Mouse (Mus musculus) MEL (cell line): ENCODE measurements around the gene Rab8a. TPM values are rescaled to one million over a fixed set of nuclear protein-coding genes. Genes with fewer than 3 reads are reported as not detected.

Experiments used
- DNase-seq: peaks from one replicate; pipeline ENCODE4 v3.0.0; 2011; ENCODE audit warnings: low read depth, low spot score
- H3K27ac ChIP-seq: 2 replicates; pipeline ENCODE4 v1.5.1; 2012; ENCODE audit warnings: low read depth, mild to moderate bottlenecking, control low read depth, low read length, moderate library complexity; ENCODE audit not compliant: control insufficient read depth
- H3K27me3 ChIP-seq, 2 experiments: fragments of 150-350 bp in 1 of 2; sonication (generic) in 1 of 2; 2 replicates each; pipeline ENCODE4 v1.6.1; 2012; ENCODE audit warnings: low read length in 2 of 2, mild to moderate bottlenecking in 2 of 2, improper control_type of control experiment in 1 of 2, moderate library complexity in 1 of 2; ENCODE audit not compliant: insufficient read depth in 2 of 2, control insufficient read depth in 1 of 2
- H3K36me3 ChIP-seq, 2 experiments: 2 replicates each; pipeline ENCODE4 v1.6.1; 2012 to 2014; ENCODE audit warnings: low read length in 2 of 2, improper control_type of control experiment in 1 of 2, inconsistent platforms in 1 of 2, mild to moderate bottlenecking in 1 of 2; ENCODE audit not compliant: insufficient read depth in 2 of 2, control insufficient read depth in 1 of 2
- H3K4me1 ChIP-seq, 2 experiments: fragments of 150-350 bp in 1 of 2; sonication (generic) in 1 of 2; 2 replicates each; pipeline ENCODE4 v1.6.1; 2012; ENCODE audit warnings: low read length in 2 of 2, improper control_type of control experiment in 1 of 2, mild to moderate bottlenecking in 1 of 2; ENCODE audit not compliant: insufficient read depth in 2 of 2, control insufficient read depth in 1 of 2
- H3K4me3 ChIP-seq, 2 experiments: fragments of 150-350 bp in 1 of 2; sonication (generic) in 1 of 2; 2 replicates each; pipeline ENCODE4 v1.5.1; 2012; ENCODE audit warnings: low read depth in 2 of 2, low read length in 2 of 2, mild to moderate bottlenecking in 2 of 2, moderate library complexity in 2 of 2, control low read depth in 1 of 2, improper control_type of control experiment in 1 of 2; ENCODE audit not compliant: control insufficient read depth in 1 of 2, insufficient read depth in 1 of 2
- H3K79me2 ChIP-seq: 2 replicates; pipeline ENCODE4 v1.6.1; 2012; ENCODE audit warnings: mild to moderate bottlenecking, low read length, moderate library complexity; ENCODE audit not compliant: control insufficient read depth, poor library complexity, insufficient read depth
- H3K9ac ChIP-seq: 2 replicates; pipeline ENCODE4 v1.6.1; 2012; ENCODE audit warnings: low read depth, mild to moderate bottlenecking, control low read depth, low read length, moderate library complexity; ENCODE audit not compliant: control insufficient read depth, poor library complexity, severe bottlenecking
- H3K9me3 ChIP-seq: fragments of 150-350 bp; sonication (generic); replicated peaks from 2 replicates; pipeline ENCODE4 v1.6.1; 2012; ENCODE audit warnings: mild to moderate bottlenecking, low read length, improper control_type of control experiment, moderate library complexity; ENCODE audit not compliant: insufficient read depth
- BHLHE40 ChIP-seq: IDR thresholded peaks from 2 replicates; pipeline ENCODE4 v1.6.1; 2012; ENCODE audit warnings: low read depth, mild to moderate bottlenecking, inconsistent platforms, low read length, improper control_type of control experiment, borderline replicate concordance
- CHD1 ChIP-seq: IDR thresholded peaks from 2 replicates; pipeline ENCODE4 v1.6.1; 2012; ENCODE audit warnings: low read depth, mild to moderate bottlenecking, inconsistent platforms, low read length, improper control_type of control experiment
- CHD2 ChIP-seq: IDR thresholded peaks from 2 replicates; pipeline ENCODE4 v1.6.1; 2011; ENCODE audit warnings: low read length, improper control_type of control experiment
- CTCF ChIP-seq, 3 experiments: IDR thresholded peaks in 2 of 3; conservative IDR thresholded peaks in 1 of 3; 2 replicates each; pipeline ENCODE4 v1.5.1; 2011 to 2012; ENCODE audit warnings: low read length in 3 of 3, low read depth in 2 of 3, mild to moderate bottlenecking in 2 of 3, improper control_type of control experiment in 1 of 3, inconsistent platforms in 1 of 3, mixed read lengths in 1 of 3, moderate library complexity in 1 of 3; ENCODE audit not compliant: control insufficient read depth in 1 of 3, insufficient read depth in 1 of 3, poor library complexity in 1 of 3, severe bottlenecking in 1 of 3
- E2F4 ChIP-seq: IDR thresholded peaks from 2 replicates; pipeline ENCODE4 v1.6.1; 2011; ENCODE audit warnings: low read depth, low read length, improper control_type of control experiment, borderline replicate concordance
- ELF1 ChIP-seq: IDR thresholded peaks from 2 replicates; pipeline ENCODE4 v1.6.1; 2014; ENCODE audit warnings: low read depth, mild to moderate bottlenecking, inconsistent platforms, low read length, improper control_type of control experiment, moderate library complexity
- ETS1 ChIP-seq: IDR thresholded peaks from 2 replicates; pipeline ENCODE4 v1.6.1; 2012; ENCODE audit warnings: low read depth, mild to moderate bottlenecking, inconsistent platforms, low read length, improper control_type of control experiment, moderate library complexity
- GABPA ChIP-seq: IDR thresholded peaks from 2 replicates; pipeline ENCODE4 v1.6.1; 2012; ENCODE audit warnings: low read depth, mild to moderate bottlenecking, inconsistent platforms, low read length, improper control_type of control experiment, moderate library complexity
- JUND ChIP-seq: IDR thresholded peaks from 2 replicates; pipeline ENCODE4 v1.6.1; 2011; ENCODE audit warnings: low read depth, mild to moderate bottlenecking, improper control_type of control experiment, low read length
- MAFK ChIP-seq: IDR thresholded peaks from 2 replicates; pipeline ENCODE4 v1.6.1; 2011; ENCODE audit warnings: low read depth, mild to moderate bottlenecking, low read length, improper control_type of control experiment, borderline replicate concordance
- MEF2A ChIP-seq: IDR thresholded peaks from 2 replicates; pipeline ENCODE4 v1.6.1; 2014; ENCODE audit warnings: low read depth, mild to moderate bottlenecking, inconsistent platforms, low read length, improper control_type of control experiment; ENCODE audit not compliant: poor library complexity, insufficient replicate concordance, severe bottlenecking; ENCODE audit errors: extremely low read depth
- MXI1 ChIP-seq: IDR thresholded peaks from 2 replicates; pipeline ENCODE4 v1.6.1; 2011; ENCODE audit warnings: mild to moderate bottlenecking, low read depth, low read length, improper control_type of control experiment
- MYC ChIP-seq: IDR thresholded peaks from 2 replicates; pipeline ENCODE4 v1.6.1; 2011; ENCODE audit warnings: low read depth, mild to moderate bottlenecking, low read length, improper control_type of control experiment, moderate library complexity
- NELFE ChIP-seq: IDR thresholded peaks from 2 replicates; pipeline ENCODE4 v1.6.1; 2011; ENCODE audit warnings: low read depth, low read length, improper control_type of control experiment
- POLR2A ChIP-seq, 2 experiments: IDR thresholded peaks; 2 replicates each; pipeline ENCODE4 v1.6.1; 2011 to 2012; ENCODE audit warnings: low read length in 2 of 2, mild to moderate bottlenecking in 2 of 2, control low read depth in 1 of 2, improper control_type of control experiment in 1 of 2, low read depth in 1 of 2, moderate library complexity in 1 of 2; ENCODE audit not compliant: control insufficient read depth in 1 of 2, insufficient read depth in 1 of 2, poor library complexity in 1 of 2
- POLR2AphosphoS5 ChIP-seq: IDR thresholded peaks from 2 replicates; pipeline ENCODE4 v1.6.1; 2012; ENCODE audit warnings: low read depth, borderline replicate concordance, mild to moderate bottlenecking, inconsistent platforms, low read length, moderate library complexity, mixed read lengths
- RAD21 ChIP-seq: IDR thresholded peaks from 2 replicates; pipeline ENCODE4 v1.6.1; 2011; ENCODE audit warnings: mild to moderate bottlenecking, low read depth, low read length, improper control_type of control experiment
- RCOR1 ChIP-seq: IDR thresholded peaks from 2 replicates; pipeline ENCODE4 v1.6.1; 2012; ENCODE audit warnings: low read depth, mild to moderate bottlenecking, inconsistent platforms, low read length, improper control_type of control experiment
- SIN3A ChIP-seq: IDR thresholded peaks from 2 replicates; pipeline ENCODE4 v1.6.1; 2012; ENCODE audit warnings: low read length, improper control_type of control experiment, inconsistent platforms
- SMC3 ChIP-seq: IDR thresholded peaks from 2 replicates; pipeline ENCODE4 v1.6.1; 2011; ENCODE audit warnings: low read depth, low read length, improper control_type of control experiment
- TAL1 ChIP-seq: IDR thresholded peaks from 2 replicates; pipeline ENCODE4 v1.6.1; 2012; ENCODE audit warnings: mild to moderate bottlenecking, inconsistent platforms, low read length, moderate library complexity, mixed read lengths
- TBP ChIP-seq: IDR thresholded peaks from 2 replicates; pipeline ENCODE4 v1.8.0; 2011; ENCODE audit warnings: low read depth, low read length, improper control_type of control experiment
- TCF12 ChIP-seq: IDR thresholded peaks from 2 replicates; pipeline ENCODE4 v1.6.1; 2014; ENCODE audit warnings: low read depth, mild to moderate bottlenecking, inconsistent platforms, low read length, improper control_type of control experiment, moderate library complexity
- UBTF ChIP-seq: IDR thresholded peaks from 2 replicates; pipeline ENCODE4 v1.6.1; 2012; ENCODE audit warnings: low read depth, mild to moderate bottlenecking, inconsistent platforms, low read length, improper control_type of control experiment, moderate library complexity, borderline replicate concordance; ENCODE audit not compliant: insufficient read depth
- USF1 ChIP-seq: IDR thresholded peaks from 2 replicates; pipeline ENCODE4 v1.6.1; 2014; ENCODE audit warnings: low read depth, mild to moderate bottlenecking, inconsistent platforms, low read length, improper control_type of control experiment, moderate library complexity
- USF2 ChIP-seq, 2 experiments: IDR thresholded peaks; 2 replicates each; pipeline ENCODE4 v1.6.1; 2011 to 2012; ENCODE audit warnings: improper control_type of control experiment in 2 of 2, low read length in 2 of 2, borderline replicate concordance in 1 of 2, inconsistent platforms in 1 of 2, low read depth in 1 of 2, mild to moderate bottlenecking in 1 of 2; ENCODE audit not compliant: insufficient read depth in 1 of 2
- ZC3H11A ChIP-seq: IDR thresholded peaks from 2 replicates; pipeline ENCODE4 v1.6.1; 2012; ENCODE audit warnings: low read depth, mild to moderate bottlenecking, inconsistent platforms, low read length, improper control_type of control experiment
- polyA plus RNA-seq, 2 experiments: library from polyadenylated mRNA; stranded (reverse) in 1 of 2; unstranded in 1 of 2; fragments of >175 nt in 1 of 2; fragments of >200 nt in 1 of 2; gene quantifications; 2 replicates each; pipeline versions ENCODE4 v1.2.1 to v1.2.4; 2012; ENCODE audit warnings: low replicate concordance in 2 of 2, low read depth in 1 of 2; ENCODE audit not compliant: insufficient read length in 2 of 2, insufficient read depth in 1 of 2, missing spikeins in 1 of 2
- total RNA-seq: library from RNA; depleted of rRNA; stranded (reverse); fragments of 300-350 nt; gene quantifications from 2 replicates; pipeline ENCODE4 v1.2.3, GENCODE M21; 2012

The Rab8a gene
- total and polyA plus RNA-seq, 3 experiments, result 97.4 to 139 TPM; not detected in 1

DNA sequence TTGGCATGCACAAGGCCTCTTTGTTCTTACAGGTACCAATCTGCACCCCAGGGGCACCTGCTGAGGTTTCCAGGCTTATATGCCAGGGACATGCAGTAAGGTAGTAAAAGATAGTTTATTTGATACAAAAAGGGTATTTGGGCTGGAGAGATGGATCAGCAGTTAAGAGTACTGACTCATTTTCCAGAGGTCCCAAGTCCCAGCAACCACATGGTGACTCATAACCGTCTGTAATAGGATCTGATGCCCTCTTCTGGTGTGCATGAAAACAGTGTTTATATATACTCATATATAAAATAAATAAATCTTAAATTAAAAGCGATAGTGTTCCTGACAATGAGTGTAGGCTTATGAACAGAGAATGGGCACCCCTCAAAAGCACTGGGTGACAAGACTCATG is 2.9 kb upstream of the Rab8a start:
- no peak overlapping the region for H3K4me3 ChIP-seq
- H3K27me3 ChIP-seq, result no peaks in the 10 kb centered on the region
- H3K9me3 ChIP-seq, result no peaks in the 10 kb centered on the region
- H3K79me2 ChIP-seq, result peaks cover 22% of the 10 kb centered on the region
- DNase-seq, result peak; percentile 34
- no peak overlapping the region for H3K27ac ChIP-seq
- peaks cover 10 to 19% of the 10 kb centered on the region in 2 experiments for H3K4me1 ChIP-seq
- TF ChIP-seq TCF12, result no peak
- no peak for TF ChIP-seq TAL1
- no peak for TF ChIP-seq TBP
- TF ChIP-seq ZC3H11A, result no peak
- no peak for TF ChIP-seq CTCF (IDR thresholded peaks at IDR 0.05 in 2 of 3, conservative IDR thresholded peaks at IDR 0.05 in 1 of 3; ENCODE audit: control insufficient read depth in 1 of 3, insufficient read depth in 1 of 3, low read depth in 2 of 3, low read length in 3 of 3, poor library complexity in 1 of 3, severe bottlenecking in 1 of 3)
- TF ChIP-seq MEF2A, result no peak
- no peak for TF ChIP-seq JUND
- no peak for TF ChIP-seq CHD2
- no peak for TF ChIP-seq USF1
- TF ChIP-seq MYC, result no peak
- TF ChIP-seq NELFE, result no peak
- TF ChIP-seq E2F4, result no peak
- no peak for TF ChIP-seq GABPA
- no peak for TF ChIP-seq POLR2A (IDR thresholded peaks at IDR 0.05; ENCODE audit: control insufficient read depth in 1 of 2, insufficient read depth in 1 of 2, low read depth in 1 of 2, low read length in 2 of 2, poor library complexity in 1 of 2)
- no peak for TF ChIP-seq UBTF
- no peak for TF ChIP-seq USF2 (IDR thresholded peaks at IDR 0.05; ENCODE audit: borderline replicate concordance in 1 of 2, insufficient read depth in 1 of 2, low read depth in 1 of 2, low read length in 2 of 2)
- peaks cover 0 to 33% of the 10 kb centered on the region in 2 experiments for H3K36me3 ChIP-seq
- H3K9ac ChIP-seq, result no peak overlapping the region

GRCm38 (mm10) chr8:72158726-72159125 is 2.3 kb upstream of the Rab8a start:
- no peak for DNase-seq
- peaks cover 0 to 28% of the 10 kb centered on the region in 2 experiments for H3K36me3 ChIP-seq
- H3K9me3 ChIP-seq, result no peaks in the 10 kb centered on the region
- H3K27me3 ChIP-seq, result no peaks in the 10 kb centered on the region
- H3K27ac ChIP-seq, result no peak overlapping the region
- peaks cover 27% of the 10 kb centered on the region for H3K79me2 ChIP-seq
- H3K4me1 ChIP-seq, result peaks cover 4 to 19% of the 10 kb centered on the region in 2 experiments
- no peak overlapping the region for H3K4me3 ChIP-seq
- TF ChIP-seq BHLHE40 (no peak), MAFK (no peak), RAD21 (no peak), MXI1 (no peak), RCOR1 (no peak), ELF1 (no peak), MEF2A (no peak), ZC3H11A (no peak), SIN3A (no peak), CHD1 (no peak), JUND (no peak), E2F4 (no peak), SMC3 (no peak), POLR2AphosphoS5 (no peak), NELFE (no peak), ETS1 (no peak)
- H3K9ac ChIP-seq, result no peak overlapping the region
